Mouse (Mus musculus) frontal cortex, postnatal 25 days (tissue): ENCODE data around the gene Olfr1189.
"Not testable (repeated sequence)": the region's sequence is repeated elsewhere in the genome, so short reads cannot be mapped to it uniquely, and the experiment has no call there.

ENCODE experiments used
- DNase-seq, 2 experiments: peaks; one replicate each; pipeline ENCODE4 v3.0.0; 2022; ENCODE audit warnings: low spot score in 2 of 2

Gene Olfr1189

DNA sequence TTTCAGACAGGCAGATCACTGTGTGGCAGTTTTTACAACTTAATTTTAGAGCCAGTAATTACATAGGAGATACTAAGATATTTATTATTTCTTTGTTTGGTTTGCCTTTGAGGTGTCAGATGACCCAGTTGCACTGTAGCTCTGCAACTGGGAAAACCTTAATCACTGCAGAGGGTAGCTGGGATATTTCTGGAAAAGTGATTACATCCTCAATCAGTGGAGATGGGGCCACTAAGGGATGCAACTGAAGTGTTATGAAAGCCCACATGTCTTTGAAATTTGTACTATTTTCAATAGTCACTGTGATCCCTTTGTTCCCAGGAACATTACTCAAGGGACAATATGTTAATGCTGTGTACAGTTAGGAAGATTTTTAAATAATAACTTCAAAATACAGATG lies at the start of gene Olfr1189:
Gene Olfr1189 (plus strand): TSS at position 301 of the 400 bp plus-strand sequence.
- DNase-seq = no peak

DNA sequence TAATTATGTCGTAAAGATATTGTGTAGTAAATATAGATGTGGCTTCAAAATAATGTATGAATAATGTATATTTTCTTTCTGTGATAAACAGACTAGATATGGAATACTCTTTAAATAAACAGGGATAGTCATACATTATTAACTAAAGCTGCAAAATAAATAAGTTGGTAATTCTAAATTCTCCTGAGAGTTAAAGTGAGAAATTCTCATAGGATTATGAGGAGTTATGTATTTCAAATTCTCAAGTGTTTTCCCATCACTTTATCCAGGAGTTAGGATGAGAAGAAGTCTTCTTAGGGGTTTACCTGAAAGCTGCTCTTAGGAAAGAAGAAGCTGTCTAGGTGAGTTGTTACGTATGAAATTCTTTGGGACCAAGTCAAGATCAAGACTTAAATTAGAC lies 29.6 kb upstream of the Olfr1189 start, which contains the start of gene Olfr1188:
Gene Olfr1188 (plus strand): TSS at position 301 of the 400 bp plus-strand sequence.
- no peak for DNase-seq

DNA sequence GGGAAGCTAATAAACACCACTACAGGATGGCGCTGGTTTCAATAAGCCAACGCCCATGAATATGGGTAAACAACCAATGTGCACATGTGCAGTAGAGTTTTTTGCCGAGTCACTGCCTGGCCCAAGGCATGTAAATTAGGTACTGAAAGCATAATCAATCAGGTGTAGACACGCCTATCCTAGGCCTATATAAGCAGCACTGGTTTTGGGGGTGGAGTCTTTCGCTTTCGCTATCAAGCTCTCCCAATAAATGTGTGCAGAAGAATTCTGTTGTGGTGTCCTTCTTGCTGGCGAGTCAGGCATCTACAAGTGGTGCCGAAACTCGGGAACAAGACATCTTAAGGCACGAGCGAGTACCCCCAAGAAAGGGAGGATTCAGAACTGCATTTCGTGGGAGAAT lies 13.6 kb upstream of the Olfr1189 start:
- DNase-seq = not testable (repeated sequence)

DNA sequence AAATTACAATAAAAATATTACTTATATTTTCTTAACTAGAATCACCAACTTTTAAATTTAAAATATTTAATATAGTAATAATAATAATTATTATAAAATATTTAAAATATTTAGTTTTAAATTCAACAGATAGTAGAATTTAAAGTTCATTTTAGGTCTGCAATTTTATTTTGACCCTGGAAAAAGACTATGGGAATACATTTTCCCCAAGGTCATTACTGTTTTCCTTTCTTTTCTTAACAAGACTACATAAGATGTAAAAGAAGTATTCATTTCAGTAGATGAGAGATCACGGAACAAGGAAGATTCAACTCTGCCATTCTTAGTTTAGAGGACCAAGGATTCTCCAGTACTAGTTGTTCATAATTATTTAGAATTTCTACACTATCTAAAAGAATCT lies 54.0 kb downstream of the Olfr1189 start, which contains the start of gene Olfr1191-ps1:
Gene Olfr1191-ps1 (plus strand): TSS at position 301 of the 400 bp plus-strand sequence.
- not testable (repeated sequence) for DNase-seq
